Mouse (Mus musculus) heart, postnatal 0 days (tissue): Measurements from ENCODE around the gene Arhgap29.

Source experiments
- CTCF ChIP-seq: IDR thresholded peaks from 2 replicates; pipeline ENCODE4 v1.5.1; 2016; ENCODE audit warnings: antibody characterized with exemption, control low read depth, low read depth
- EP300 ChIP-seq: IDR thresholded peaks from 2 replicates; pipeline ENCODE4 v1.6.1; 2016; ENCODE audit warnings: antibody characterized with exemption, low read depth

GRCm38 (mm10) chr3:122046187-122046620, 93.9 kb downstream of the Arhgap29 start:
- TF ChIP-seq CTCF: no peak
- no peak for TF ChIP-seq EP300
